Mouse (Mus musculus): ENCODE results near the gene Tnni1. TPM values are rescaled to one million over a fixed set of nuclear protein-coding genes. Genes with fewer than 3 reads are reported as not detected.

Tnni1 gene
- polyA plus RNA-seq, 1 experiment: 1.3 TPM

- Histone ChIP-seq H3K4me3 (ENCODE audit: extremely low read depth, insufficient read depth, insufficient read length) (no peak overlapping the region), H3K4me1 (ENCODE audit: control insufficient read depth, insufficient read depth, insufficient read length) (no peaks in the 10 kb centered on the region), H3K36me3 (ENCODE audit: control insufficient read depth, insufficient read depth, low read length) (no peaks in the 10 kb centered on the region), H3K27me3 (ENCODE audit: control insufficient read depth, insufficient read depth, low read length) (no peaks in the 10 kb centered on the region), H3K27ac (ENCODE audit: insufficient read depth, low read length) (no peak overlapping the region)
- no peak for DNase-seq (ENCODE audit: low read depth in 1 of 2, low spot score in 2 of 2)
- WGBS: 78% methylated on average over 4 of the region's 4 CpGs
- TF ChIP-seq POLR2A (IDR thresholded peaks at IDR 0.05; ENCODE audit: low read depth, low read length): no peak
- TF ChIP-seq CTCF (IDR thresholded peaks at IDR 0.05; ENCODE audit: extremely low read depth, insufficient read depth, insufficient read length, insufficient replicate concordance): no peak
Observed at GRCm38 (mm10) chr1:135759685-135760084, 19.5 kb upstream of the Tnni1 start.

- Histone ChIP-seq H3K27me3 (ENCODE audit: control insufficient read depth, insufficient read depth, low read length) (no peaks in the 10 kb centered on the region), H3K27ac (ENCODE audit: insufficient read depth, low read length) (no peak overlapping the region), H3K4me1 (ENCODE audit: control insufficient read depth, insufficient read depth, insufficient read length) (no peaks in the 10 kb centered on the region), H3K4me3 (ENCODE audit: extremely low read depth, insufficient read depth, insufficient read length) (no peak overlapping the region), H3K36me3 (ENCODE audit: control insufficient read depth, insufficient read depth, low read length) (no peaks in the 10 kb centered on the region)
- WGBS: 78% methylated on average over 8 of the region's 8 CpGs
- no peak for DNase-seq (ENCODE audit: low read depth in 1 of 2, low spot score in 2 of 2)
- TF ChIP-seq CTCF (IDR thresholded peaks at IDR 0.05; ENCODE audit: extremely low read depth, insufficient read depth, insufficient read length, insufficient replicate concordance): no peak
- no peak for TF ChIP-seq POLR2A (IDR thresholded peaks at IDR 0.05; ENCODE audit: low read depth, low read length)
Observed at GRCm38 (mm10) chr1:135760216-135760615, 19.0 kb upstream of the Tnni1 start.

- Histone ChIP-seq H3K27ac (ENCODE audit: insufficient read depth, low read length) (no peak overlapping the region), H3K27me3 (ENCODE audit: control insufficient read depth, insufficient read depth, low read length) (peaks cover 10% of the 10 kb centered on the region), H3K36me3 (ENCODE audit: control insufficient read depth, insufficient read depth, low read length) (no peaks in the 10 kb centered on the region), H3K4me1 (ENCODE audit: control insufficient read depth, insufficient read depth, insufficient read length) (peaks cover 8% of the 10 kb centered on the region), H3K4me3 (ENCODE audit: extremely low read depth, insufficient read depth, insufficient read length) (no peak overlapping the region)
- 93% methylated on average over 5 of the region's 5 CpGs for WGBS
- DNase-seq (ENCODE audit: low read depth in 1 of 2, low spot score in 2 of 2): no peak
- TF ChIP-seq CTCF (IDR thresholded peaks at IDR 0.05; ENCODE audit: extremely low read depth, insufficient read depth, insufficient read length, insufficient replicate concordance) (no peak), POLR2A (IDR thresholded peaks at IDR 0.05; ENCODE audit: low read depth, low read length) (no peak)
Observed at GRCm38 (mm10) chr1:135761728-135762127, 17.5 kb upstream of the Tnni1 start.

- peaks cover 10% of the 10 kb centered on the region for H3K27me3 ChIP-seq (ENCODE audit: control insufficient read depth, insufficient read depth, low read length)
- DNase-seq (ENCODE audit: low read depth in 1 of 2, low spot score in 2 of 2): no peak
- no peak overlapping the region for H3K27ac ChIP-seq (ENCODE audit: insufficient read depth, low read length)
Observed at GRCm38 (mm10) chr1:135763503-135764205, 15.6 kb upstream of the Tnni1 start.

GRCm38 (mm10) chr1:135764206-135764528, 15.1 kb upstream of the Tnni1 start:
- peaks cover 8% of the 10 kb centered on the region for H3K4me1 ChIP-seq (ENCODE audit: control insufficient read depth, insufficient read depth, insufficient read length)
- no peak for DNase-seq (ENCODE audit: low read depth in 1 of 2, low spot score in 2 of 2)
- 94% methylated on average over 2 of the region's 2 CpGs for WGBS
- no peaks in the 10 kb centered on the region for H3K36me3 ChIP-seq (ENCODE audit: control insufficient read depth, insufficient read depth, low read length)
- H3K4me3 ChIP-seq (ENCODE audit: extremely low read depth, insufficient read depth, insufficient read length): no peak overlapping the region
- TF ChIP-seq CTCF (IDR thresholded peaks at IDR 0.05; ENCODE audit: extremely low read depth, insufficient read depth, insufficient read length, insufficient replicate concordance): no peak
- TF ChIP-seq POLR2A (IDR thresholded peaks at IDR 0.05; ENCODE audit: low read depth, low read length): no peak
- peaks cover 10% of the 10 kb centered on the region for H3K27me3 ChIP-seq (ENCODE audit: control insufficient read depth, insufficient read depth, low read length)
- H3K27ac ChIP-seq (ENCODE audit: insufficient read depth, low read length): no peak overlapping the region

More at GRCm38 (mm10) chr1:135763503-135764205, 15.6 kb upstream of the Tnni1 start:
- WGBS: 84% methylated on average over 9 of the region's 9 CpGs
- Histone ChIP-seq H3K4me3 (ENCODE audit: extremely low read depth, insufficient read depth, insufficient read length) (no peak overlapping the region), H3K36me3 (ENCODE audit: control insufficient read depth, insufficient read depth, low read length) (no peaks in the 10 kb centered on the region), H3K4me1 (ENCODE audit: control insufficient read depth, insufficient read depth, insufficient read length) (peaks cover 8% of the 10 kb centered on the region)
- no peak for TF ChIP-seq CTCF (IDR thresholded peaks at IDR 0.05; ENCODE audit: extremely low read depth, insufficient read depth, insufficient read length, insufficient replicate concordance)

- DNase-seq (ENCODE audit: low read depth in 1 of 2, low spot score in 2 of 2): peak in 1 of 2 experiments; percentile 23
- 3% methylated on average over 89 of the region's 90 CpGs for WGBS
Observed at GRCm38 (mm10) chr1:135765645-135766591, 13.3 kb upstream of the Tnni1 start, which contains the start of gene Phlda3. Phlda3 (plus strand) TSS chr1:135766119.

More at GRCm38 (mm10) chr1:135765645-135766591, 13.3 kb upstream of the Tnni1 start, which contains the start of gene Phlda3:
- Histone ChIP-seq H3K27ac (ENCODE audit: insufficient read depth, low read length) (peak within 1 kb of the TSS; percentile 59; the same call in 1 of the 2 replicates), H3K27me3 (ENCODE audit: control insufficient read depth, insufficient read depth, low read length) (peaks cover 10% of the 10 kb centered on the region), H3K4me3 (ENCODE audit: extremely low read depth, insufficient read depth, insufficient read length) (peak within 1 kb of the TSS; percentile 61), H3K36me3 (ENCODE audit: control insufficient read depth, insufficient read depth, low read length) (no peaks in the 10 kb centered on the region), H3K4me1 (ENCODE audit: control insufficient read depth, insufficient read depth, insufficient read length) (peaks cover 8% of the 10 kb centered on the region)
- TF ChIP-seq CTCF (IDR thresholded peaks at IDR 0.05; ENCODE audit: extremely low read depth, insufficient read depth, insufficient read length, insufficient replicate concordance) (no peak), POLR2A (IDR thresholded peaks at IDR 0.05; ENCODE audit: low read depth, low read length) (no peak)
